Mouse (Mus musculus) adrenal gland, adult 8-10 months (tissue): Measurements from ENCODE around the gene Slc25a27. TPM values are rescaled to one million over a fixed set of nuclear protein-coding genes. Genes with fewer than 3 reads are reported as not detected.

Source experiments
- DNase-seq: peaks from one replicate; pipeline ENCODE4 v3.0.0; 2022
- total RNA-seq, 4 experiments: library from RNA; stranded (reverse); gene quantifications; 2 replicates each; pipeline ENCODE4 v1.2.4; 2022

Gene Slc25a27
- total RNA-seq, 4 experiments from 2014 or later: 4.0 to 11.1 (median 7.0) TPM

DNA sequence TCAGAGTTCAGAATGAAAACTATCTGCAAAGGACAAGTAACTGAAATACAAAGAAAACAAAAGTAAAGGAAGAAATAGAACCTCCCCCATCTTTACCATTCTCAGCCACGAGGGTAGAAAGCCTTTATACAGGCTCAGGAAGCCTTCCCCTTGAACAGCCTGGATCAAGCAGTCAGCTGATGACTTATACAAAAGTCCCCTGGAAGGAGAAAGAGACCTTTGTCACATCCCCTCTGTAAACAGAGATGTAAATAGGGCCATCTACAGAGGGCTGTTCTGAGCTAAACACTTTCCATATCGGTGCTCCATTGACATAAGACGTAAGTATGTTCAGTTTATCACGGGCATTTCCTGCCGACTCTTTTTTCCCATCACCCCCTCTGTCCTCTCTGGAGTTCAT lies 20.1 kb downstream of the Slc25a27 start:
- no peak for DNase-seq

DNA sequence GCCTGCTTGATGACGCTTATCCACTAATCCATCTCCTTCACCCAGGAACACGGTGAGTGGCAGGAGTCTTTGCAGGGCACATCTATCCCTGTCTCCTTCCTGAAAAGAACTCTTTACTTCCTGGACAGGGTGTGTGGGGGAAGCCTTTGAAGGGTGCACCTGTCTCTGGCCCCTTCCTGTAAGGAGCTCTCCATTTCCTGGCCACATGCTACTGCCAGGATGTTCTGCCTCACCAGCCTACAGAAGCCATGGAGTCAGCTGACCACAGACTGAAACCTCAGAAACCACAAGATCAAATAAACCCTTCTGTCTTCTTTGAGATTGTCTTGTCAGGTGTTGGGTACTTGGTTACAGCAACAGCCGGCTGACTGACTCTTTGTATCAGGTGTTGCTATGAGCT lies 21.9 kb downstream of the Slc25a27 start:
- no peak for DNase-seq

DNA sequence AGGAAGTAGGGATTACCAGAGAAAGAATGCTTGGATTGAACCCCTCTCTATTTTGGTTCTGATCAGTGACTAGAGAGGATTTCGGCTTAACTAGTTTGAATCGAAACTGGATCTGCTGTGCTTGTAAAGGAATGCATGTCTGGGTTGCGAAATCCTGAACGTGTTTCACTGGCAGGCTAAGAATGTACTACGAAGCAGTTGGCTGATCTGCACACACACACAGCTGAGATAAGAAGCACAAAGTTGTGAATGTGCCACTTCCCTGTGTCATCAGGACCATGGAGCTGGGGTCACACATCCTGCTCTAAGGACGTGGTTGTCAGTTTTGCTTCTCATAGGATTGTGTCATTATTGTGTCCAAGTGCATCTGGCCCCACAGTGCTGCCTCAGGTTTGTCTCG lies 22.6 kb downstream of the Slc25a27 start:
- DNase-seq: no peak

DNA sequence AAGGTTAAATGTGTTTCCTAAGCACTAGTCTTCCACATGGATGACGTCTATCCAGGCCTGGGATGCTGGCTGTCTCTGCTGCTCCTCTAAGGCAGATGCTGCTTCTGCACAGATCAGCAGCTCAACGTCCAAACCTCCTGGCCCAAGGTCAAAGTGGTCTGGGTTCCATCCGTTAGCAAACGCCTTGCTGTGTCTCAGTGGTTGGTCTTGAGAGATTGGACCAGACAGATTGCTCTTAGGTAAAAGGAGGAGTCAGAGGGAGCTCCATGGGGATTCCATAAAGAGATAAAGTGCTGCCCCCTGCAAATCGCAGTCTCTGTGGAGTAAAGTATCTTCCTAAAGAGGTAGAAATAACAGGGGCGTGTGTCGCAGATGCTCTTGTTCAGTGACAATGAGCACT lies 23.8 kb downstream of the Slc25a27 start:
- DNase-seq: no peak

DNA sequence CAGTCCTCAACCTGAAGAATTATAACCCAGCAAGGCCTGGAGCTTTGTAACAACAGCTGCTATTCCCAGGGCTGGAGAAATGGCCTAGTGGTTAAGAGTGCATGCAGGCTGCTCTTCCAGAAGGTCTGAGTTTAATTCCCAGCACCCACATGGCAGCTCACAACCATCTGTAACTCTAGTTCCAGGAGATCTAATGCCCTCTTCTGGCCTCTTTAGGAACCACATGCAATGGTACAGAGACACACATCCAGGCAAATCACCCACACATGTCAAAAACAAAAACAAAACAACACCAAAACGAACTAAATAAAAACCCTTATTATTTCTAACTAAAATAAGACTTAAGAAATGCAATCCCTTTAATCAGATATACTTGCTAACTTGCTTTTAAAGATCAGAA lies 26.2 kb downstream of the Slc25a27 start:
- no peak for DNase-seq

DNA sequence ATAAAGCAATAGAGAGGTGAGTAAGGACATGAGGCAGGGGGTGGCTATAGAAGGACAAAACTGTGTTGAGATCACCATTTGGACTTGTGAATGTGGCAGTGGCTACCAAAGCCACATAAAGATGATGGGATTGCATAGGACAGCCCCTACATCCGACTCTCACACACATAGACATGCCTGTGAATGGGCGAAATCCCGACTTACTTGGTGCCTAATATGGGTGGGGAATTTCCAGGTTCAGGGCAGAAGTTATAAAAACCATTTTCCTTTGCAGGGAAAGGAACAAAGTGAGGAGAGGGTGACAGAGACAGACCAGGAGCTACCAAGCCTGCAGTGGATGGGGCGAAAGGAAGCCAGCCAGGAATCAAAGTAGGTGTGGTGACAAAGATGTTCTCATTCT lies 29.9 kb downstream of the Slc25a27 start:
- no peak for DNase-seq

DNA sequence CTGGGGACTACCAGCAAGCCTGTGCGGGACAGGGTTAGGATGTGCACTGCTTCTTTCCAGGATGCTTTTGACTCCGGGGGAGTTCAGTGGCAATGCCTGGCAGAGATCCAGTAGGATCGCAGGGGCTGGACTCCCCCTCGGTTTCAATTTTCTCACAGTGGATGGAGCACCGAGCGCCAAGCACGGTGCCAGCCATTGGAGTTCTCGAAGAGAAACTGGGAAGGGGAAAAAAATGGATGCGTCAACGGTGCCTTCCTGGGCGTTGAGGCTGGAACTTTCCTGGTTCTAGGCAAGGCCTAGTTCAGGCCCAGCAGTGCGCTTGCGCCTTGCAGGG lies 36.6 kb downstream of the Slc25a27 start:
- DNase-seq: no peak

DNA sequence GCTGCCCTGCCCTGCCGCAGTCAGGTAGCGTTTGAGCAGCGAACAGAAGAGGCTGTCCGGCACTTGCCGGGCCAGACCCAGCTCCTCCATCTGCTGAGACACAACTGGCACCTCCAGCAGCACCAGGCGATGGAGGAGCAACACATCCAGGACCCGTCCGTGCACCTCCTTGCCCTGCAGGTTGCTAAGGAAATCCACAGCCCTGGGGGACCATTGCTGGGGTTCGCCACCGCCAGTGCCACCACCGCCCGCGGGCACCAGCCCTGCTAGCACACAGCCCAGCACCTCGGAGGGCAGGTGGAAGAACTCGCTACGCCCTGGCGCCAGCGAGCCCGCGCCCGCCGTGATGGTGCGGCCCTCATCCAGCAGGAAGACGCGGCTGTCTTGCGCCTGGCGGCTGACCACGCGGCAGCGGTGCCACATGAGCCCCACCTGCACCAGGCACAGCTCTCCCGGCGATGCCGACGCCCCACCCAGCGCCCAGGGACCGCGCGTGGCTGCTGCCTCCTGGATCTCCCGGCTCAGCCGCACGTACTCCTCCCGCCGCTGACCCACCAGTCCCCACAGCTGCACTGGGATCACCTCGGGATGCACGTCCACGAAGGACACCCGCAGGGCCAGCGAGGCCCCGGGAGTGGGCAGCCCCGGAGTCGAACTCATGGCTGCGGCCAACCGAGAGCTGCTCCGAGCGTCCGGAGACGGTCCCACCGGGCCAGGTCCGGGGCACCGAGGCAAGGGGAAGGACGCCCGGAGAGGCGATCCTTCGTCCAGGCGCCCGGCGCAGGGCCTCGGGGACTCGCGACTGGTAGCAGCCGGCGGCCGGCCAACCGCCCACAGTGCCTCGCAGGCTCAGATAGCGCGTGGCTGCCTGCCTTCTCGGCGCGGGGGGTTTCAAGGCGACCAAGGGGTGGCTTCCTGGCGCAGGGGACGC lies 37.3 kb downstream of the Slc25a27 start, which contains the start of gene Tdrd6:
TSS of gene Tdrd6 (minus strand) at position 804 of the 931 bp plus-strand sequence.
- no peak for DNase-seq

DNA sequence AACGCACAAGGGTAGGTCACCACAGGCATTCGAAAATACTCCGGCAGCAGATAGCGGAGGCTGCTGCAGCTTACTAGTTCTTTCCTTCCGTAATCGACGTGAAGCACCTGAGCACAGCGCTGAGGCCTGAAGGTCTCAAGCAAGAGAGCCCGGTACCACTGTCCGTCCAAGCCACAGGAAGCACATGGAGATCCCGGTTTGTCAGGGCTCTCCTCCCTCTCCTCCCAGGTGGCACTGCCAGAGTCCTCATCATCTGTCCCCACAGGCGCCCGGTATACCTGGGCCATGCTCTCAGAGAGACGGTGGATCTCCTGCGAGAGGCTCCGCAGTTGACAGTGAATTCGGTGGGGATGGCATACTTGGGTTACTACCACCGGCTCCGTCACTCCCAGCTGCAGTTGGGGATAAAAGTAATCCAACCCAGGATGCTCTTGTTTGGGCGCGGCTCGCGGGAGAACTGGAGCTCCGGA lies 38.0 kb downstream of the Slc25a27 start:
- DNase-seq: no peak

DNA sequence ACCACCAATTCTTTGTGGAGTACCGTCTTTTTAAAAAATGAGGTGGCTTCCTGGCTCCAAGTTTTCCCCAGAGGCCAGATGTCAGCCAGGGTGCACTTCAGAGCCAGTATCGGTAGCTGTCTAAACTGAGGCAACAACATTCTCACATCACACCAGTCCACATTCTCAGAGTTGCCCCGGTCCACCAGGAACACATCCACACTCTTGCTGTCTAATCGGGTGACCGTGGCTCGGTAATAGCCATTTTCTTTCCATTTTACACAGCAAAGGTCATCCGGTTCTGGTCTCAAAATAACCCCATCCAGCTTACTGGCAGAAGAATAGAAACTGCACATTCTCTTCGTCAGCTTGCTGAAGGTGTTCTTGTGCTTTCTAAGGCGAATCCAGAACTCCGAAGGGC lies 38.8 kb downstream of the Slc25a27 start:
- DNase-seq: no peak

DNA sequence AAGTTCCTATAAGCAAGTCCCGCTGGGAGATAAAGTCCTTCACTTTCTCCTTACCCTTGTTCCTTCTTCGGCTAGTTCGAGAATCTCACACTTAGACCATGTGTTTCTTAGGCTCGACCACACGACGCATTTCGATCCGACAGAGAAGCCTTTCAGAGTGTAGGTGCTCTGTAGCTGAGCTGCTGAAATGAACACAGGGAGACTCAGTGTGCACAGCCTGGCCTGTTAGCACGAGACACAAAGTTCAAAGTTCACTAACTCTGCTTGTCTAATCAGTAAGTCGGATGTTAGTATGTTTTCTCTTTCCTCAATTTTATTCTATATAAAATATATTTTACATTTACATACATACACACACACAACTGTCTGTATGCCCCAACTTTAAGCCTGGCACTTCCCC lies 44.9 kb downstream of the Slc25a27 start:
- no peak for DNase-seq

DNA sequence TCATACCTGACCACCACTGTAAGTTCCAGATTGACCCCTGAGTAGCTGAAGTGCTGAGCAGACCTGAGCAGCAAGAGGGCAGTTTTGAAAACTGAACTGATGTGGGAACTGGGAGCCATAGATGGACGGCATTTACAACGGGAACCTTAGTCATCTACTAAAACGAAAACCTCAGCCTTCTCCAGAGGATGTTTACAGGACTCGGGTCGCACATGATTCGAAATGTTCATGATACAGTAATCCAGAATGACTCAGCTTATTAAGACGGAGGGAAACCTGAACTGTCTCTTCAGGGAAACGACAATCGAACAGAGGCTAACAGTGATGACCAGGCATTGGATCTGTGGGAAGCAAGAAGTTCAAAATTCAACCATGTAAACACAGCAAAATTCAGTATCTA lies 47.9 kb downstream of the Slc25a27 start:
- no peak for DNase-seq

DNA sequence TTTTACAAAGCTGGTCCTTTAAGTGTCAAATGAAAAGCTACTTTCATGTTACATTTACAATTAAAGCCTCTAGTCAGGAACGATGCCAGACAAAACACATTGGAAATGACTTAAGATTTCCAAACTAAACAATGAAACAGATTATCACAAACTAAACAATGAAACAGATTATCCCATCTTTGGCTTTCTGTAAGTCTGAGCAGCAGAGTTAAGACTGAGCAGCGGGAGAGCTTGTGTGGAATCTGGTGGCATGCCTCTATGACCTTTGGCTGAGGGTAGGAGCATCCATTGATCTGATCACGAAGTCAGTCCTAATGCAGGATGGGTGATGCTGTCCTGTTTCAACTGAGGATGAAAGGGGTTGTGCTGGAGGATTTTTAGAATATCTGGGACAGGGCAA lies 54.8 kb downstream of the Slc25a27 start:
- DNase-seq: no peak

DNA sequence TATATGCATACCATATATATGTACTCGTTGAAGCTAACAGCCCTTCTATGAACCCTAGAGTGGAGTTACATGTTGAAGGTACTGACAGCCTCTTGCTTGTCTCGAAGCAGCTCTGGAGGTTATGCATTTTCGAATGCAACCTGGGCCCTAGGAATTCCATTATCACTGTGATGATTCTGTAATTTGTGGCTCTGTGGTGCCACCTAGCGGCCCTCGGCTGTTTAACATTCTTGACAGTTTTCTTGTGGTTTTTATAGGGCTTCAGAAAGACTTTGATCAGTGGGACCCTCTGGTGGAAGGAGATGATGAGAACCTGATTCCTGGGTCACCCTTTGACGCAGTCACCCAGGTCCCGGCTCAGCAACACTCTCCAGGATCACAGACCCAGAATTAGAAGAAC lies 55.4 kb downstream of the Slc25a27 start:
- DNase-seq: peak; percentile 3

DNA sequence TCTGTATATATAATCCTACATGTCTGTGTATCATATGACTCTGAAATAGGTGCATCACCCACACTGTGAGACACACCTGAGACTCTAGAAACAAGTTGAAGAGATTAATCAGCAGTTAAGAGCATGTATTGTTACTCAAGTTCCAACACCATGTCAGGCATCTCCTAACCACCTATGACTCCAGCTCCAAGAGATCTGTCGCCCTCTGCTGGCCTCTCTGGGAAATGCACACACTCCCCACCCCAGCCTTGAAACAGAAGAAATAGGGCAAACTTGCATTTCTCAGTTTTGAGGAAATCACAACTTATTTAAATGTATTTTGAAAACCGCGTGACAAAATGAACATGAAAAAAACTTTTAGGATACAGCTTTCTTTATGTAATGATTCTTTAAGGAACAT lies 60.3 kb downstream of the Slc25a27 start:
- DNase-seq: peak; percentile 37

DNA sequence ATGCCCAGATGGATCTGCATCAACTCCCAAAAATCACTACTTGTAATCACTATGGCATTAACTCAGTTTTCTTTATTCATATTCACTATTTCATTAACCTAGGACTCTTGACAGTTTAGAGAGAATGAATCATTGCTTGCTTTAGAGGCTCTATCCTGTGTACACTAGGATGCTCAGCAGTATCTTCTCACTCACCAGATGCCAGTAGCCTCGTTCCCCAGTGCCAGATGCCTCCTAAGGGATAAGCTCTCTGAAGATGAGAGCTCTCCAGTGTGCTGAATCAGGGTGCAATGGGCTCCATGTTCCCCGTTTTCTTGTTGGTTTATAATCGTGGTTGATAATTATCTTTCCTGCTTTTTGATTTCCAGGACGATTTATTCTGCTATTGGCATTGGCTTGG lies 68.3 kb downstream of the Slc25a27 start:
- DNase-seq: no peak

DNA sequence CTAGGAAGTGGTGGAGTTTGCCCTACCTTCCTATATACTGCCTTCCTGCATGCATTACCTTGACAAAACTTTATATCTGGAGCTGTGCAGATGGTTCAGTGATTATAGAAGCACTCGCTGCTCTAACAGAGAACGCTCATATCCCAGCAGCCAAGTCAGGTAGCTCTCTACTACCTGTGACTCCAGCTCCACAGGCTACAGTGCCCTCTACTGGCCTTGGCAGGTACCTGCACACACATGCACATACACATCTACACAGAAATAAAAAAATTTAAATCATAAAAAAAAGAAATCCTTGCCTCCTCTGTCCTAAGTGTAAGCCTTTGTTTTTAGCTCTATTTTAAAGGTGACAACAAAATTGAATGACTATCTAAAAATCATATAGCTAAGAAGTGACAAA lies 69.3 kb downstream of the Slc25a27 start:
- no peak for DNase-seq

DNA sequence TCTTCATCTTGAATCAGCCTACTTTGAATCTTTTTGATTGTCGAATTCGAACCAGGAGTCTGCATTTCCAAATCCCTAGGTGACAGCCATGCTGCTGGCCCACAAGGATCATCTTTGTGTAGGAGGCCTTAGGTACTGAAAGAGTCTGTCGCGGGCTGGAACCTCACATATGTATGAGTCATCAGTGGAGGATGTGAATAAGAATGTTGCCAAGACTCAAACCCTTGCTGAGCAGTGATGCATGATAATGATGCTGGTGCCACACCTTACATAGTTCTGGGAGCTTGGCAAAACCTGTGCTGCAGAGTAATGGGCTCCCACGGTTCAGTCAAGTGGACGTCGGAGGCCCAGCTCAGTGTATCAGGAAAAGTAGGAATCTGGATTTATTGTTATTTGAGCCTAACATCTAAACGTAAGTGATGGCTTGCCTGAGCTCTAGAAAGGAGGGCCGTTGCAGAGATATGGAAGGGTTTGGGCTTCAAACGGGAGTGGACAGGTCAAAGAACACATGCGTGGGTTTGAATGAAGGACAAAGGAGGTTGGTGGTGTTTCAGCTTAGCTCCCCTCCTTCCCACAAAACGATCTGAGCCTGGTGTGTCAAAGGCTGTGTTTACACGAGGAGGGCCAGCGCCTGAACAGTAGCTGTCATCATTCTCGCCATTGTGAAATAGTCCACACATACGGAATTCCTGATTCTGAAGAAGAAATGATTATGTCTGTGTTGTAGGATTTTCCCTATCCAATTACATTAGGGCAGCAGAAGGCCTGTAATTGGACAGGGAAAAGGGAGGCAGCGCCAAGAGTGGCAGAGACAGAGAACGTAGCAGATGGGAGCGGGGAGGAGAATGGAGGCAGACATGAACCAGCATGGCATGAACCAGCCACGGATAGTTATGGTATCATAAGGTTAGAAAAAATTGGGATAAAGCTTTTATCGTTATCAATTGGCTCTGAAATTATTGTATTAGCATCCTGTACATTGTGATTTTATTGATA lies 74.4 kb downstream of the Slc25a27 start:
- no peak for DNase-seq

Other genes starting within 250 kb of the Slc25a27 start
- not detected for gene Mep1a, start 164.4 kb downstream of the Slc25a27 start, total RNA-seq
- gene Ankrd66, start 123.6 kb downstream of the Slc25a27 start, total RNA-seq: under 1 TPM in 1 of 4 experiments, not detected in 3; 0.30 TPM
- gene Pla2g7, start 99.1 kb downstream of the Slc25a27 start, total RNA-seq: 10 to 100 TPM; 15.0 to 22.2 (median 17.6) TPM
- gene Tdrd6, start 36.9 kb downstream of the Slc25a27 start, total RNA-seq: not detected
- 1 to 10 TPM; 2.4 to 4.3 (median 3.1) TPM for gene Cyp39a1, start 211 bp upstream of the Slc25a27 start, total RNA-seq
- gene Rcan2, start 134.1 kb upstream of the Slc25a27 start, total RNA-seq: 1 to 10 TPM; 7.2 to 8.7 (median 7.9) TPM